Mouse (Mus musculus) embryonic facial prominence, embryonic 15.5 days (tissue): ENCODE measurements at regions not wholly inside any gene's neighbourhood (a gene's known extent, or its start where the extent isn't known, plus 50 kb on each side); places are given as distances from the start of the nearest gene placed in this dataset.

Experiments used
- ATAC-seq: fragments of 200-750 bp; cut with Nextera tagmentation; 2 replicates; pipeline ENCODE4 v1.8.0; 2017; ENCODE audit warnings: low read depth, moderate TSS enrichment; ENCODE audit not compliant: insufficient number of reproducible peaks, low FRiP score, low TSS enrichment
- H3K27ac ChIP-seq: fragments of 300-500 bp; sonication (generic); replicated peaks from 2 replicates; pipeline ENCODE4 v1.5.1; 2015; ENCODE audit warnings: mild to moderate bottlenecking, inconsistent platforms
- H3K27me3 ChIP-seq: fragments of 300-500 bp; sonication (generic); 2 replicates; pipeline ENCODE4 v1.6.1; 2015; ENCODE audit warnings: inconsistent platforms
- H3K36me3 ChIP-seq: fragments of 300-500 bp; sonication (generic); 2 replicates; pipeline ENCODE4 v1.6.1; 2015; ENCODE audit warnings: mild to moderate bottlenecking, inconsistent platforms
- H3K4me1 ChIP-seq: fragments of 300-500 bp; sonication (generic); 2 replicates; pipeline ENCODE4 v1.6.1; 2015; ENCODE audit warnings: inconsistent platforms
- H3K4me2 ChIP-seq: fragments of 300-500 bp; sonication (generic); replicated peaks from 2 replicates; pipeline ENCODE4 v1.6.1; 2015; ENCODE audit warnings: mild to moderate bottlenecking, inconsistent platforms
- H3K4me3 ChIP-seq: fragments of 300-500 bp; sonication (generic); replicated peaks from 2 replicates; pipeline ENCODE4 v1.5.1; 2015; ENCODE audit warnings: mild to moderate bottlenecking, inconsistent platforms
- H3K9ac ChIP-seq: fragments of 300-500 bp; sonication (generic); 2 replicates; pipeline ENCODE4 v1.6.1; 2015; ENCODE audit warnings: inconsistent platforms
- H3K9me3 ChIP-seq: fragments of 300-500 bp; sonication (generic); replicated peaks from 2 replicates; pipeline ENCODE4 v1.6.1; 2016; ENCODE audit warnings: inconsistent platforms
- WGBS: fragments of 180-500 bp; shearing (Covaris S2); methylation state at CpG from one replicate; pipeline ENCODE4 v1.1.7; 2015; 5-methylcytosine and 5-hydroxymethylcytosine counted together

GRCm38 (mm10) chr17:83985916-83986578 lies 138.3 kb upstream of the Haao start:
- H3K4me3 ChIP-seq: no peak overlapping the region
- H3K9ac ChIP-seq: no peak overlapping the region
- peaks cover 90% of the 10 kb centered on the region for H3K4me1 ChIP-seq
- no peak overlapping the region for H3K4me2 ChIP-seq
- ATAC-seq: no peak
- 29% methylated on average over 15 of the region's 15 CpGs for WGBS
- H3K9me3 ChIP-seq: no peaks in the 10 kb centered on the region
- peak overlapping the region; percentile 81 for H3K27ac ChIP-seq
- H3K36me3 ChIP-seq: no peaks in the 10 kb centered on the region
- H3K27me3 ChIP-seq: no peaks in the 10 kb centered on the region

- Histone ChIP-seq H3K36me3 (no peaks in the 10 kb centered on the region), H3K4me2 (no peak overlapping the region), H3K4me3 (no peak overlapping the region), H3K27me3 (no peaks in the 10 kb centered on the region), H3K9ac (no peak overlapping the region), H3K9me3 (no peaks in the 10 kb centered on the region), H3K27ac (peak overlapping the region; percentile 81), H3K4me1 (peaks cover 84% of the 10 kb centered on the region)
- ATAC-seq: no peak; the same call in 1 of the 2 replicates
- WGBS: 33% methylated on average over 17 of the region's 17 CpGs
Measured at GRCm38 (mm10) chr17:83985333-83985790, 137.6 kb upstream of the Haao start.

GRCm38 (mm10) chr17:83983837-83984388 lies 136.2 kb upstream of the Haao start:
- H3K9ac ChIP-seq: no peak overlapping the region
- H3K27ac ChIP-seq: peak overlapping the region; percentile 92
- H3K36me3 ChIP-seq: no peaks in the 10 kb centered on the region
- H3K4me3 ChIP-seq: no peak overlapping the region
- no peak overlapping the region for H3K4me2 ChIP-seq
- H3K4me1 ChIP-seq: peaks cover 84% of the 10 kb centered on the region
- H3K27me3 ChIP-seq: no peaks in the 10 kb centered on the region
- no peaks in the 10 kb centered on the region for H3K9me3 ChIP-seq
- WGBS: 86% methylated on average over 9 of the region's 9 CpGs
- 0 out of 2 replicates have a peak, but pooled peaks have one; percentile 1 for ATAC-seq

- no peak overlapping the region for H3K9ac ChIP-seq
- no peak overlapping the region for H3K4me3 ChIP-seq
- peaks cover 84% of the 10 kb centered on the region for H3K4me1 ChIP-seq
- peak overlapping the region; percentile 92 for H3K27ac ChIP-seq
- no peak overlapping the region for H3K4me2 ChIP-seq
- no peaks in the 10 kb centered on the region for H3K9me3 ChIP-seq
- no peaks in the 10 kb centered on the region for H3K36me3 ChIP-seq
- peak; percentile 42 for ATAC-seq
- H3K27me3 ChIP-seq: no peaks in the 10 kb centered on the region
- WGBS: 32% methylated on average over 18 of the region's 18 CpGs
Measured at GRCm38 (mm10) chr17:83983070-83983836, 135.5 kb upstream of the Haao start.

GRCm38 (mm10) chr17:83982700-83983069 lies 134.9 kb upstream of the Haao start:
- Histone ChIP-seq H3K36me3 (no peaks in the 10 kb centered on the region), H3K9me3 (no peaks in the 10 kb centered on the region), H3K27me3 (no peaks in the 10 kb centered on the region), H3K9ac (no peak overlapping the region), H3K4me2 (no peak overlapping the region), H3K27ac (peak overlapping the region; percentile 88), H3K4me3 (no peak overlapping the region), H3K4me1 (peaks cover 87% of the 10 kb centered on the region)
- ATAC-seq: no peak
- 64% methylated on average over 8 of the region's 8 CpGs for WGBS

GRCm38 (mm10) chr17:83978858-83979470 lies 131.2 kb upstream of the Haao start:
- H3K4me3 ChIP-seq: no peak overlapping the region
- ATAC-seq: peak; percentile 44
- H3K9me3 ChIP-seq: no peaks in the 10 kb centered on the region
- WGBS: 42% methylated on average over 7 of the region's 7 CpGs
- no peak overlapping the region for H3K4me2 ChIP-seq
- peak overlapping the region; percentile 80 for H3K27ac ChIP-seq
- H3K9ac ChIP-seq: no peak overlapping the region; the same call in 1 of the 2 replicates
- no peaks in the 10 kb centered on the region for H3K36me3 ChIP-seq
- H3K27me3 ChIP-seq: no peaks in the 10 kb centered on the region
- H3K4me1 ChIP-seq: peaks cover 58% of the 10 kb centered on the region

GRCm38 (mm10) chr17:83977725-83978124 lies 130.0 kb upstream of the Haao start:
- Histone ChIP-seq H3K27ac (peak overlapping the region; percentile 51; the same call in 1 of the 2 replicates), H3K36me3 (no peaks in the 10 kb centered on the region), H3K27me3 (no peaks in the 10 kb centered on the region), H3K9ac (no peak overlapping the region), H3K4me3 (no peak overlapping the region), H3K9me3 (no peaks in the 10 kb centered on the region), H3K4me1 (peaks cover 55% of the 10 kb centered on the region), H3K4me2 (no peak overlapping the region)
- no peak for ATAC-seq
- WGBS: 77% methylated on average over 11 of the region's 11 CpGs

GRCm38 (mm10) chr17:83975813-83976212 lies 128.1 kb upstream of the Haao start:
- 92% methylated on average over 7 of the region's 7 CpGs for WGBS
- no peaks in the 10 kb centered on the region for H3K9me3 ChIP-seq
- no peak for ATAC-seq
- no peak overlapping the region for H3K4me3 ChIP-seq
- H3K27me3 ChIP-seq: no peaks in the 10 kb centered on the region
- H3K4me2 ChIP-seq: no peak overlapping the region
- H3K27ac ChIP-seq: no peak overlapping the region
- no peaks in the 10 kb centered on the region for H3K36me3 ChIP-seq
- peaks cover 39% of the 10 kb centered on the region for H3K4me1 ChIP-seq
- H3K9ac ChIP-seq: no peak overlapping the region

- H3K4me1 ChIP-seq: peaks cover 27% of the 10 kb centered on the region
- H3K27ac ChIP-seq: peak overlapping the region; percentile 67
- no peaks in the 10 kb centered on the region for H3K36me3 ChIP-seq
- no peak overlapping the region for H3K9ac ChIP-seq
- ATAC-seq: 0 out of 2 replicates have a peak, but pooled peaks have one; percentile 31
- peak overlapping the region; percentile 27 for H3K4me2 ChIP-seq
- H3K9me3 ChIP-seq: no peaks in the 10 kb centered on the region
- WGBS: 14% methylated on average over 18 of the region's 18 CpGs
- H3K4me3 ChIP-seq: no peak overlapping the region; the same call in 1 of the 2 replicates
- H3K27me3 ChIP-seq: no peaks in the 10 kb centered on the region
Measured at GRCm38 (mm10) chr17:83973461-83974350, 125.9 kb upstream of the Haao start.

GRCm38 (mm10) chr17:83972874-83973273 lies 125.1 kb upstream of the Haao start:
- 82% methylated on average over 5 of the region's 5 CpGs for WGBS
- peaks cover 20% of the 10 kb centered on the region for H3K4me1 ChIP-seq
- no peak for ATAC-seq
- H3K9ac ChIP-seq: no peak overlapping the region
- no peak overlapping the region for H3K27ac ChIP-seq
- H3K9me3 ChIP-seq: no peaks in the 10 kb centered on the region
- no peaks in the 10 kb centered on the region for H3K27me3 ChIP-seq
- H3K36me3 ChIP-seq: no peaks in the 10 kb centered on the region
- no peak overlapping the region for H3K4me3 ChIP-seq
- no peak overlapping the region for H3K4me2 ChIP-seq
